Mouse (Mus musculus): ENCODE measurements around the gene Man1b1. TPM values are rescaled to one million over a fixed set of nuclear protein-coding genes. Genes with fewer than 3 reads are reported as not detected.

Man1b1 gene
- polyA plus RNA-seq, 1 experiment from 2014 or later = 52.3 TPM

- Histone ChIP-seq H3K27me3 (ENCODE audit: insufficient read depth, poor library complexity, severe bottlenecking) (peaks cover 100% of the 10 kb centered on the region), H3K36me3 (no peaks in the 10 kb centered on the region), H3K9me3 (no peaks in the 10 kb centered on the region), H3K4me1 (peaks cover 28% of the 10 kb centered on the region), H3K27ac (no peak overlapping the region), H3K4me3 (no peak overlapping the region)
- WGBS = 0% methylated on average over 1 of the region's 1 CpGs
- DNase-seq (ENCODE audit: low spot score) = no peak
Measured at GRCm38 (mm10) chr2:25292856-25293255, 39.3 kb upstream of the Man1b1 start.

- DNase-seq (ENCODE audit: low spot score) = no peak
- no peaks in the 10 kb centered on the region for H3K9me3 ChIP-seq
- H3K4me3 ChIP-seq = no peak overlapping the region
- H3K27me3 ChIP-seq (ENCODE audit: insufficient read depth, poor library complexity, severe bottlenecking) = peaks cover 100% of the 10 kb centered on the region
- WGBS = 66% methylated on average over 9 of the region's 9 CpGs
- H3K27ac ChIP-seq = no peak overlapping the region
- peaks cover 28% of the 10 kb centered on the region for H3K4me1 ChIP-seq
- H3K36me3 ChIP-seq = no peaks in the 10 kb centered on the region
Measured at GRCm38 (mm10) chr2:25293706-25294105, 38.4 kb upstream of the Man1b1 start.

DNA sequence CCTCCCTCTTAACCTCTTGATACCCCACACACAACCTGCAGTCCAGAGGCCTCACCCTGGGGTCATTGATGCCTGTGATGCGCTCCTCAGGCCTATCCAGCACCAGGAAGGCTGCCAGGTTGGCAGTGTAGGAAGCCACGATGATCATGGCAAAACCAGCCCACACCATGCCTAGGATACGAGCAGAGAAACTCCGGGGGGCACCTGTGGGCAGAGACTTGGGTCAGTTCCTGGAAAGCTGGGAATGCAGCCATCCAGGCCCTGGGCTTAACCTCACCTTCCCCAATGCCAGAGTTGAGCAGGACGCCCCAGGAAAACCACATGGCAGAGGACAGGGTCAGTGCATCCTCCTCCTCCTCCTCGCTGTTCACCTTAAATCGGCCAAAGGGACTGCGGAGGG, 35.0 kb upstream of the Man1b1 start:
- H3K9me3 ChIP-seq = no peaks in the 10 kb centered on the region
- peaks cover 74% of the 10 kb centered on the region for H3K27me3 ChIP-seq (ENCODE audit: insufficient read depth, poor library complexity, severe bottlenecking)
- no peak overlapping the region for H3K4me3 ChIP-seq
- peaks cover 6% of the 10 kb centered on the region for H3K4me1 ChIP-seq
- no peak for DNase-seq (ENCODE audit: low spot score)
- H3K27ac ChIP-seq = no peak overlapping the region
- H3K36me3 ChIP-seq = no peaks in the 10 kb centered on the region
- 67% methylated on average over 8 of the region's 8 CpGs for WGBS

DNA sequence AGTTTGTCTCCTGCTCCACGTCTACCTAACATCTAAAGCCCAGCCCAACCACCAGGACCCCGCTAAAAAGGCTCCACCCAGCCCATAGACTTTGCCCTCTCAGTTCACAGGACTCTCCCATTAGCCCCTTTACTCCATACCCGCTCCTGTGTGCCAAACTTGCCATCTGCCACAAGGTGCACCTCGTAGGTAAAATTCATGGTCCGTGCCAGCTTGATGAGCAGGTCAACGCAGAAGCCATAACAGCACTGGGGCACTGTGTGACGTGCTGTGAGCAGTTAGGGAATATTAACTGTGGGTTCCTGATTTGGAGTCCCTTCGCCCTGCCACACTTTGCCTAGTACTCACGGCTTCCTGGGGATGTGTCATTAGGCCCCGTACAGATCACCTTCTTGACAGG, 34.1 kb upstream of the Man1b1 start:
- no peak overlapping the region for H3K4me3 ChIP-seq
- H3K27me3 ChIP-seq (ENCODE audit: insufficient read depth, poor library complexity, severe bottlenecking) = peaks cover 70% of the 10 kb centered on the region
- no peaks in the 10 kb centered on the region for H3K4me1 ChIP-seq
- H3K9me3 ChIP-seq = no peaks in the 10 kb centered on the region
- 76% methylated on average over 10 of the region's 10 CpGs for WGBS
- H3K36me3 ChIP-seq = no peaks in the 10 kb centered on the region
- DNase-seq (ENCODE audit: low spot score) = no peak
- H3K27ac ChIP-seq = no peak overlapping the region

DNA sequence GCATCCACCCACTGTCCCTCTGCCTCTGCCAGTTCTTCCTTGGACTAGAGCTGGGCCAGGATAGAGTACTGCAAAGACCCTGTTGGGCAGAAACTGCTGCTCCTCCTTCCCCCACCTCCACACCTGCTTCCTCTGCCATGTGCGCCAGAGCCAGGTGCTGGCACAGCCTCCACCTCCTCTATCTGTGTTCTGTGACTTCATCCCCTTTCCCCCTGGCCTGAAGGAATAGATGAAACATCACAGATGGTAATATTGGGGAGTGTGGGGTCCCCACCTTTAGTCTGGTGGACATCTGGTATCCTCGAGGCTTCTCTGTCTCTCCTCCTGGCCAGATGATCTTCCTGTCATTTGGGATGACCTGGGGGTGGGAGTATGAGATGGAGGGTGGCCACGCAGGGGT, 28.7 kb upstream of the Man1b1 start:
- H3K9me3 ChIP-seq = no peaks in the 10 kb centered on the region
- H3K36me3 ChIP-seq = no peaks in the 10 kb centered on the region
- no peak for DNase-seq (ENCODE audit: low spot score)
- WGBS = 55% methylated on average over 3 of the region's 3 CpGs
- H3K27me3 ChIP-seq (ENCODE audit: insufficient read depth, poor library complexity, severe bottlenecking) = peaks cover 70% of the 10 kb centered on the region
- H3K4me3 ChIP-seq = no peak overlapping the region
- H3K27ac ChIP-seq = no peak overlapping the region
- H3K4me1 ChIP-seq = peaks cover 9% of the 10 kb centered on the region

- Histone ChIP-seq H3K4me3 (peak overlapping the region; percentile 60; the same call in 1 of the 2 replicates), H3K9me3 (no peaks in the 10 kb centered on the region), H3K27me3 (ENCODE audit: insufficient read depth, poor library complexity, severe bottlenecking) (peaks cover 70% of the 10 kb centered on the region), H3K36me3 (no peaks in the 10 kb centered on the region), H3K27ac (no peak overlapping the region), H3K4me1 (peaks cover 9% of the 10 kb centered on the region)
- DNase-seq (ENCODE audit: low spot score) = no peak
- WGBS = 66% methylated on average over 7 of the region's 7 CpGs
Measured at GRCm38 (mm10) chr2:25303931-25304656, 28.0 kb upstream of the Man1b1 start.

DNA sequence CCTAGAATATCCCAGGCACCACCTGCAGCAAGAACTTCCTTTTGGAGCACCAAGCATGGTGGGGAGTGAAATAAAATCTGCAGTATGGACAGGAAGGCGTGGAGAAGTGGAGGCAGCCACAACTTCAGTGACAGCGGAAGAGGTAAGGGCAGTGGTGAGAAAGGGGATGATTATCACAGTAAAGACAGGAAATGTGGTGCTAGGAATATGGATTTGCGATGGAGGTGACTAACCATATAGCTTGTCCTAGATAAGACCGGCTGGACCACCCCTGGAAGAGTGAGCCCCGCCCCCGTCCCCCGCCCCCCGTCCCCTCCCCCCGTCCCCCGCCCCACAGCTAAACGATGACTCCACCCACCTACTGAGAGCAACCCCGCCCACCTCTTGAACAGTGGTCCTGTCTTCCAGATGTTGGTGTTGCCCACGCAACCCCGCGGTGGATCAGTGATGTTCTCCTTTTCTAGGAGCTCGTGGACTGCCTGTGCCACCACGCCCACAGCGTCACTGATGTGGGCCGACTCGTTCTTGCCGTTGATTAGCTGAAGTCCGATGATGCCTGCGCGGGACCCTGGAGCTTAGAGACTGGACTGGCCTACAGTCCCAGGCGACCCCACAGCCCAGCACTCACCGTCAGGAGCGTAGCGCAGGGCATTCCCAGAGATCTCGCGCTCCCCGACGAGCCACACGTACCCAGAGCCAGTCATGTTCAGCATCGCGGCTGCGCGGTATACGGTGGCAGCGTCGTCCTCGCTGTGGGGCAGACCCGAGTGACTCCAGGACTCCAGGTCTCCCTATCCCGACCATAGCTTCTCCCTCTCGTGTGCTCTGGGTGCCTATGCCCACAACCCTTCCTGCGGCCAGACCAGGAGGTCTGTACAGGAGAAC, 27.2 kb upstream of the Man1b1 start:
- no peak overlapping the region for H3K27ac ChIP-seq
- H3K36me3 ChIP-seq = no peaks in the 10 kb centered on the region
- H3K4me3 ChIP-seq = peak overlapping the region; percentile 60
- DNase-seq (ENCODE audit: low spot score) = no peak
- peaks cover 79% of the 10 kb centered on the region for H3K27me3 ChIP-seq (ENCODE audit: insufficient read depth, poor library complexity, severe bottlenecking)
- peaks cover 9% of the 10 kb centered on the region for H3K4me1 ChIP-seq
- no peaks in the 10 kb centered on the region for H3K9me3 ChIP-seq
- 3% methylated on average over 45 of the region's 45 CpGs for WGBS

- no peaks in the 10 kb centered on the region for H3K36me3 ChIP-seq
- H3K4me1 ChIP-seq = peaks cover 9% of the 10 kb centered on the region
- H3K27me3 ChIP-seq (ENCODE audit: insufficient read depth, poor library complexity, severe bottlenecking) = peaks cover 87% of the 10 kb centered on the region
- H3K9me3 ChIP-seq = no peaks in the 10 kb centered on the region
- no peak overlapping the region for H3K27ac ChIP-seq
- 49% methylated on average over 14 of the region's 14 CpGs for WGBS
- peak overlapping the region; percentile 60 for H3K4me3 ChIP-seq
- DNase-seq (ENCODE audit: low spot score) = no peak
Measured at GRCm38 (mm10) chr2:25305587-25306359, 26.4 kb upstream of the Man1b1 start.

- Histone ChIP-seq H3K27me3 (ENCODE audit: insufficient read depth, poor library complexity, severe bottlenecking) (peaks cover 100% of the 10 kb centered on the region), H3K9me3 (no peaks in the 10 kb centered on the region), H3K36me3 (no peaks in the 10 kb centered on the region), H3K4me3 (no peak overlapping the region), H3K4me1 (peaks cover 6% of the 10 kb centered on the region), H3K27ac (no peak overlapping the region)
- DNase-seq (ENCODE audit: low spot score) = no peak
- 54% methylated on average over 10 of the region's 10 CpGs for WGBS
Measured at GRCm38 (mm10) chr2:25310180-25310579, 22.0 kb upstream of the Man1b1 start.

- DNase-seq (ENCODE audit: low spot score) = no peak
- 3% methylated on average over 22 of the region's 22 CpGs for WGBS
- 0 out of 2 replicates have a peak, but pooled peaks cover 3% of the 10 kb centered on the region for H3K4me1 ChIP-seq
- 0 out of 2 replicates have a peak overlapping the region, but pooled peaks have one; percentile 10 for H3K4me3 ChIP-seq
- H3K27me3 ChIP-seq (ENCODE audit: insufficient read depth, poor library complexity, severe bottlenecking) = peaks cover 100% of the 10 kb centered on the region
- H3K36me3 ChIP-seq = no peaks in the 10 kb centered on the region
- no peak overlapping the region for H3K27ac ChIP-seq
- H3K9me3 ChIP-seq = no peaks in the 10 kb centered on the region
Measured at GRCm38 (mm10) chr2:25310969-25311368, 21.2 kb upstream of the Man1b1 start.

- Histone ChIP-seq H3K9me3 (no peaks in the 10 kb centered on the region), H3K27me3 (ENCODE audit: insufficient read depth, poor library complexity, severe bottlenecking) (peaks cover 100% of the 10 kb centered on the region), H3K4me3 (no peak overlapping the region), H3K4me1 (0 out of 2 replicates have a peak, but pooled peaks cover 3% of the 10 kb centered on the region), H3K27ac (no peak overlapping the region), H3K36me3 (no peaks in the 10 kb centered on the region)
- DNase-seq (ENCODE audit: low spot score) = no peak
- WGBS = 7% methylated on average over 11 of the region's 11 CpGs
Measured at GRCm38 (mm10) chr2:25311491-25311891, 20.6 kb upstream of the Man1b1 start.

- 8% methylated on average over 31 of the region's 31 CpGs for WGBS
- Histone ChIP-seq H3K36me3 (no peaks in the 10 kb centered on the region), H3K27me3 (ENCODE audit: insufficient read depth, poor library complexity, severe bottlenecking) (peaks cover 83% of the 10 kb centered on the region), H3K27ac (no peak overlapping the region), H3K9me3 (no peaks in the 10 kb centered on the region), H3K4me1 (peaks cover 7% of the 10 kb centered on the region; the same call in 1 of the 2 replicates), H3K4me3 (peak overlapping the region; percentile 53)
- no peak for DNase-seq (ENCODE audit: low spot score)
Measured at GRCm38 (mm10) chr2:25318119-25318966, 13.8 kb upstream of the Man1b1 start.
